Mouse (Mus musculus): ENCODE results near the gene Yeats2. TPM values are rescaled to one million over a fixed set of nuclear protein-coding genes. Genes with fewer than 3 reads are reported as not detected.

Yeats2 gene
- polyA plus RNA-seq, 1 experiment = 6.4 TPM

DNA sequence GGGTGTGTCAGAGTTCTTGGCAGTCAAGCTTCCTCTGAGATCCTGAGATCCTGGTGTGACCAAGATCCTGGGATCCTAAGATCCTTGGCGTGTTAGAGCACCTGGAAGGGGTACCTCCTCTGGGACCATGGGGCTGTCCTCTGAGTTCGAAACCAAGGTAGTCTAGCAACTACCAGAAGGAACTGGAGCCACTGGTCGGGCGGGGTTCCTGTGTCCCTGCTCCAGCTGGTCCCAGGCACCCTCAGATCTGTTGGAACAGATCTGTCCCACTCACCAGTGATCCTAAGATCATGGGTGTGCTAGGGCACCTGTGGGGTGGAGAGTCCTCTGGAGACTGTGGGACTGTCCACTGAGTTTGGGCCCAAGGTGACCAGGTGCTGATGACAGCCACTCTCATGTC lies 85.8 kb downstream of the Yeats2 start:
- H3K79me2 ChIP-seq (ENCODE audit: control insufficient read depth, insufficient read depth) = no peaks in the 10 kb centered on the region
- no peak for TF ChIP-seq USF1 (IDR thresholded peaks at IDR 0.05; ENCODE audit: low read depth)
- no peak for TF ChIP-seq POLR2AphosphoS2 (IDR thresholded peaks at IDR 0.05; ENCODE audit: insufficient read length, low read depth)
- TF ChIP-seq MYOD1 (IDR thresholded peaks at IDR 0.05; ENCODE audit: control insufficient read depth in 1 of 3, insufficient read length in 2 of 3, low read depth in 2 of 3) = no peak
- TF ChIP-seq E2F4 (IDR thresholded peaks at IDR 0.05; ENCODE audit: insufficient read depth) = no peak
- no peak for TF ChIP-seq MAX (IDR thresholded peaks at IDR 0.05; ENCODE audit: low read depth)
- TF ChIP-seq TCF12 (IDR thresholded peaks at IDR 0.05; ENCODE audit: insufficient read depth, poor library complexity, severe bottlenecking) = no peak
- TF ChIP-seq TCF3 (IDR thresholded peaks at IDR 0.05; ENCODE audit: insufficient read length, low read depth) = no peak
- no peak for TF ChIP-seq CEBPB (IDR thresholded peaks at IDR 0.05; ENCODE audit: insufficient read depth, poor library complexity, severe bottlenecking)
- no peak for TF ChIP-seq SRF (IDR thresholded peaks at IDR 0.05; ENCODE audit: control insufficient read depth, insufficient read length, low read depth)
- TF ChIP-seq REST (IDR thresholded peaks at IDR 0.05; ENCODE audit: insufficient read depth, insufficient read length) = no peak
- no peak for TF ChIP-seq POLR2A (IDR thresholded peaks at IDR 0.05; ENCODE audit: insufficient read length, low read depth)
- TF ChIP-seq MYOG (IDR thresholded peaks at IDR 0.05; ENCODE audit: control insufficient read depth in 1 of 3, insufficient read depth in 1 of 3, insufficient read length in 2 of 3, low read depth in 2 of 3) = no peak
- H3K4me3 ChIP-seq = no peak overlapping the region
- peaks cover 16% of the 10 kb centered on the region for H3K36me3 ChIP-seq (ENCODE audit: control insufficient read depth, insufficient read depth)
- H3K4me2 ChIP-seq (ENCODE audit: low read depth) = no peak overlapping the region
- H3ac ChIP-seq (ENCODE audit: control insufficient read depth, insufficient read length) = no peak overlapping the region
- no peaks in the 10 kb centered on the region for H3K27me3 ChIP-seq (ENCODE audit: control insufficient read depth, insufficient read depth, insufficient read length)

DNA sequence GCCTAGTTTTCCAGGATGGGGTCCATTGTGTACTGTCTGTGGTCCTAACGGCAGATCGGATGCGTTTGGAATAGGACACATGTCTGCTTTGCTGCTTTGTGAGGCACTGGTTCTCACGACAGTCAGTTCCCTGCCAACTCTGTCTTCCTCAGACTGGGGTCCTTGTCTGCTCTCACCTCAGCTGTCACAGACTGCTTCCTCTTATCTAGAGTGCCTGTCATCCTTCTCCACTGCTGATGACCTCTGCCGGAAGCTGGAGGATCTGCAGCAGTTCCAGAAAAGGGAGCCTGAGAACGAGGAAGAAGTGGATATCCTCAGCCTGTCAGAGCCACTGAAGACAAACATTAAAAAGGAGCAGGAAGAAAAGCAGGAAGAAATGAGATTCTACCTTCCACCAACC lies 86.6 kb downstream of the Yeats2 start:
- Histone ChIP-seq H3ac (ENCODE audit: control insufficient read depth, insufficient read length) (no peak overlapping the region), H3K79me2 (ENCODE audit: control insufficient read depth, insufficient read depth) (no peaks in the 10 kb centered on the region), H3K36me3 (ENCODE audit: control insufficient read depth, insufficient read depth) (peaks cover 13% of the 10 kb centered on the region), H3K27me3 (ENCODE audit: control insufficient read depth, insufficient read depth, insufficient read length) (no peaks in the 10 kb centered on the region), H3K4me3 (no peak overlapping the region), H3K4me2 (ENCODE audit: low read depth) (no peak overlapping the region)
- TF ChIP-seq SRF (IDR thresholded peaks at IDR 0.05; ENCODE audit: control insufficient read depth, insufficient read length, low read depth) (no peak), E2F4 (IDR thresholded peaks at IDR 0.05; ENCODE audit: insufficient read depth) (no peak), POLR2A (IDR thresholded peaks at IDR 0.05; ENCODE audit: insufficient read length, low read depth) (no peak), CEBPB (IDR thresholded peaks at IDR 0.05; ENCODE audit: insufficient read depth, poor library complexity, severe bottlenecking) (no peak), TCF12 (IDR thresholded peaks at IDR 0.05; ENCODE audit: insufficient read depth, poor library complexity, severe bottlenecking) (no peak), MYOD1 (IDR thresholded peaks at IDR 0.05; ENCODE audit: control insufficient read depth in 1 of 3, insufficient read length in 2 of 3, low read depth in 2 of 3) (no peak), TCF3 (IDR thresholded peaks at IDR 0.05; ENCODE audit: insufficient read length, low read depth) (no peak), MAX (IDR thresholded peaks at IDR 0.05; ENCODE audit: low read depth) (no peak)

DNA sequence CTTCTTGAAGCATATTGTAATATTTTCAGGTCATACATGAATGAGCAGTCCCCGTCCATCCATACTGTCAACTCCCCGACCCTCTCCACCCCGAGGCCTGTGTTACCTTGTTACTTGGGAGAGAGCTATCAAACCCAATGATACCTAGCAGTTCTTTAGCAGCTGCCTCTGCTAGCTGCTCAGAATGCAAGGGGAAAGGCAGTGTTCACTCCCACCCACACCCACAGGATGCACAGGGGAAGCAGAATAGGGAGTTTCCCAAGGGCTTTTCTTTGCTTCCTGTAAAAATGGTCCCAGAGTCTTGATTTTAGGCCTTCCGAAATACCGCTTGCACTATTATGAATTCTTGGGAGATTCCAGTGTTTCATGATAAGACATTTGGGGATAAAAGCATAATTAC lies 87.3 kb downstream of the Yeats2 start:
- Histone ChIP-seq H3K27me3 (ENCODE audit: control insufficient read depth, insufficient read depth, insufficient read length) (no peaks in the 10 kb centered on the region), H3ac (ENCODE audit: control insufficient read depth, insufficient read length) (no peak overlapping the region), H3K4me2 (ENCODE audit: low read depth) (no peak overlapping the region), H3K79me2 (ENCODE audit: control insufficient read depth, insufficient read depth) (no peaks in the 10 kb centered on the region), H3K4me3 (no peak overlapping the region), H3K36me3 (ENCODE audit: control insufficient read depth, insufficient read depth) (peaks cover 9% of the 10 kb centered on the region)
- no peak for TF ChIP-seq TCF12 (IDR thresholded peaks at IDR 0.05; ENCODE audit: insufficient read depth, poor library complexity, severe bottlenecking)
- TF ChIP-seq MYOG (IDR thresholded peaks at IDR 0.05; ENCODE audit: control insufficient read depth in 1 of 3, insufficient read depth in 1 of 3, insufficient read length in 2 of 3, low read depth in 2 of 3) = no peak

- Histone ChIP-seq H3K4me3 (no peak overlapping the region), H3K27me3 (ENCODE audit: control insufficient read depth, insufficient read depth, insufficient read length) (no peaks in the 10 kb centered on the region), H3K79me2 (ENCODE audit: control insufficient read depth, insufficient read depth) (no peaks in the 10 kb centered on the region), H3K36me3 (ENCODE audit: control insufficient read depth, insufficient read depth) (no peaks in the 10 kb centered on the region), H3ac (ENCODE audit: control insufficient read depth, insufficient read length) (no peak overlapping the region), H3K4me2 (ENCODE audit: low read depth) (no peak overlapping the region)
- no peak for TF ChIP-seq SRF (IDR thresholded peaks at IDR 0.05; ENCODE audit: control insufficient read depth, insufficient read length, low read depth)
These were observed 93.5 kb downstream of the Yeats2 start for GRCm38 (mm10) chr16:20234406-20234805.

- H3K79me2 ChIP-seq (ENCODE audit: control insufficient read depth, insufficient read depth) = no peaks in the 10 kb centered on the region
- peaks cover 9% of the 10 kb centered on the region for H3K27me3 ChIP-seq (ENCODE audit: control insufficient read depth, insufficient read depth, insufficient read length)
- no peak overlapping the region for H3K4me2 ChIP-seq (ENCODE audit: low read depth)
- no peaks in the 10 kb centered on the region for H3K36me3 ChIP-seq (ENCODE audit: control insufficient read depth, insufficient read depth)
- H3ac ChIP-seq (ENCODE audit: control insufficient read depth, insufficient read length) = no peak overlapping the region
- H3K4me3 ChIP-seq = no peak overlapping the region
- TF ChIP-seq POLR2A (IDR thresholded peaks at IDR 0.05; ENCODE audit: insufficient read length, low read depth) (no peak), REST (IDR thresholded peaks at IDR 0.05; ENCODE audit: insufficient read depth, insufficient read length) (no peak), TCF12 (IDR thresholded peaks at IDR 0.05; ENCODE audit: insufficient read depth, poor library complexity, severe bottlenecking) (no peak), POLR2AphosphoS2 (IDR thresholded peaks at IDR 0.05; ENCODE audit: insufficient read length, low read depth) (no peak), TCF3 (IDR thresholded peaks at IDR 0.05; ENCODE audit: insufficient read length, low read depth) (no peak), E2F4 (IDR thresholded peaks at IDR 0.05; ENCODE audit: insufficient read depth) (no peak), CEBPB (IDR thresholded peaks at IDR 0.05; ENCODE audit: insufficient read depth, poor library complexity, severe bottlenecking) (no peak), USF1 (IDR thresholded peaks at IDR 0.05; ENCODE audit: low read depth) (no peak), MYOG (IDR thresholded peaks at IDR 0.05; ENCODE audit: control insufficient read depth in 1 of 3, insufficient read depth in 1 of 3, insufficient read length in 2 of 3, low read depth in 2 of 3) (no peak), MAX (IDR thresholded peaks at IDR 0.05; ENCODE audit: low read depth) (no peak)
These were observed 96.6 kb downstream of the Yeats2 start for GRCm38 (mm10) chr16:20237426-20237825.
